Mouse (Mus musculus) macrophage (primary cell): ENCODE results near the gene Wdfy4. TPM values are rescaled to one million over a fixed set of nuclear protein-coding genes. Genes with fewer than 3 reads are reported as not detected.

Source experiments
- H3K27ac ChIP-seq: fragments of 350-480 bp; formaldehyde crosslinking; 2 replicates; pipeline ENCODE4 v1.9.0; 2021
- H3K36me3 ChIP-seq: fragments of 350-480 bp; formaldehyde crosslinking; 2 replicates; pipeline ENCODE4 v1.9.0; 2021; ENCODE audit errors: inconsistent target
- H3K4me3 ChIP-seq: fragments of 350-480 bp; formaldehyde crosslinking; 2 replicates; pipeline ENCODE4 v1.9.0; 2021; ENCODE audit errors: inconsistent target
- H3K79me2 ChIP-seq: fragments of 350-480 bp; formaldehyde crosslinking; 2 replicates; pipeline ENCODE4 v1.9.0; 2021; ENCODE audit errors: inconsistent target
- WGBS: methylation state at CpG from one replicate; pipeline ENCODE4 v1.1.7; 2026; ENCODE audit warnings: inconsistent platforms; ENCODE audit not compliant: missing documents; 5-methylcytosine and 5-hydroxymethylcytosine counted together
- polyA plus RNA-seq: library from polyadenylated mRNA; stranded (reverse); fragments of 250-400 nt; gene quantifications from 3 replicates; pipeline ENCODE4 v1.2.4, GENCODE M21; 2018; ENCODE audit warnings: inconsistent platforms

The Wdfy4 gene
- polyA plus RNA-seq, 1 experiment from 2014 or later: 58.1 TPM

DNA sequence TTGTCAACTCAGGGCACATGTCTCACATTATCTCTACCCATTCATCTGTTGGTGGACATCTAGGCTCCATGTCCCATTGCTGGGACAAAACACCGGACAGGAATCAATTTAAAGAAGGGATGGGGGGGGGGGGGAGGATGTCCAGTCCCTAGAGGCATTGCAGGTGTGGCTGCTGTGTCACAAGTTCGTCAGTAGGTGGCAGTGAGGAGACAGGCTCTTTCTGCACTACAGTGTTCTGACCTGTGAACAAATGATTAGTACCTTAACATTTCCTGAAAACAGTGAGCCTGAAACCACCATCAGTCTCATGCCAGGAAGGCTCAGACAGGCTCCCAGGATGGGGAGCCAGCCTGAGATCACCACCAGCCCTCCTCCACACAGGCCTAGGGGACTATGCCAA lies 21.7 kb upstream of the Wdfy4 start:
- Histone ChIP-seq H3K36me3 (no peaks in the 10 kb centered on the region), H3K27ac (no peak overlapping the region), H3K79me2 (no peaks in the 10 kb centered on the region), H3K4me3 (no peak overlapping the region)
- 8% methylated on average over 2 of the region's 2 CpGs for WGBS

DNA sequence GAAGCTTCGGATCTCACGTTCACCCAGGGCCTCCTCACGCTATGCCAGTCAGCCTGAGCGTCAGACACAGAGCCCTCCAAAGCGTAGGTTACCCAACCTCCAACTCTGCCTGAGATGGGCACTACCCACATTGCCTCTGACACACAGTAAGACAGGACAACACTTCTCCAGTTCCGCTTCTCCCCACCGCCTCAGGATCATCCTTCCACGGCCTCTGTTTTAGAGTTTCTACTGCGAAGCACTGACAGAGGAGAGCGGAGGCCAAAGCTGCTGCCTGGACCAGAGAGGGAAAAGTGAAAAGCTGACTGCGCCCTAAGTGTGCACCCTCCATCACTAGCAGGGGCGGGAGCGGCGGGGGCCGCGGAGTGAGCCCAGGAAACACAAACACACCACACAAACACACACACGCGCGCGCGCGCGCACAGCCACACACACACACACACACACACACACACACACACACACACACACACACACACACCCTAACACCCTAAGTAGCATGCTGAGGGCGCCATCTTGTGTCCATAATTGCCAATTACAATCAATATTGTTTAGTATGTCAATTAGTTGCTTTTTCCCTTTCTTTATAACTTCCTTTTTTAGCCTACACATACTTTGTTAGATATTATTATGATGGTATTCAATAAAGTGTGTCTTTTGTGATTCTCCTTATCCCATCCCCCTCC lies 20.1 kb upstream of the Wdfy4 start:
- H3K27ac ChIP-seq: no peak overlapping the region
- WGBS: 83% methylated on average over 9 of the region's 24 CpGs
- no peak overlapping the region for H3K4me3 ChIP-seq
- no peaks in the 10 kb centered on the region for H3K36me3 ChIP-seq
- H3K79me2 ChIP-seq: no peaks in the 10 kb centered on the region

DNA sequence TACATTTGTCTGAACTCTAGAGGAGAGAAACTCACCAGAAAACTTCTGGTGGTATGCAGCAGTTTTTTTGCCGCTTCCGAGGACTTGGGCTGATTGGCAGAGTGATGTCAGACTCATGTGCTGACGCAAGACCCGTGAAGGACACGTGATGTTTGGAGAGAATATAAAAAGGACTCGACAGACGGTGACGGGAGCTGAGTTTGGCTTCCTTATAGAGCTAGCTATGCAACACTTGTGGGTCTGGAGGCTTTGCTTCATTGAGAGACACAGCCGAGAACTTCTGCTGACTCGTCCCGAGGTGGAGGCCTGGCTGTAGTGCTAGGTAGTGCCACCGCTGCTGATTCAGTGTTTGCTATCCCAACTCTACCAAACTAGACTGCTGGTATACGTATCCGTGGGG lies 18.5 kb upstream of the Wdfy4 start:
- Histone ChIP-seq H3K36me3 (no peaks in the 10 kb centered on the region), H3K27ac (peak overlapping the region; percentile 69), H3K79me2 (no peaks in the 10 kb centered on the region), H3K4me3 (no peak overlapping the region)
- 51% methylated on average over 14 of the region's 14 CpGs for WGBS

DNA sequence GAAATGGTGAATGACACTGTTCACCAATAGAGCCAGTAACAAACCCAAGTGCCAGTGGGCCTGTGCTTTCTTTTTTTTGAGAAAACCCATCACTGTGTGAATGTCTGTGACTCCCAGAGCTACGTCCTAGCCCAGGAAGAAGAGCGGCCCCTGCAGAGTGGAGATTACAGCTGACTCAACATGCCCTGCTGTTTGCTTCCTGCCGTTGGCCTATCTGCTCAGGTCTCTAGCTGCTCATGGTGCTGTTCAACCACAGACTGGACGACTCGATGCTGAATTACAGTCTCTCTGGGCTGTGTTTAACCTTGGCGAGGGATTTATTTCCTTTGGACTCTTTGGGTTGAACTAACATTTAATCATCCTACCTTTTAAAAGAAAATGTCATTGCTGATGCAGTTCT lies 17.6 kb upstream of the Wdfy4 start:
- Histone ChIP-seq H3K27ac (peak overlapping the region; percentile 69), H3K79me2 (no peaks in the 10 kb centered on the region), H3K4me3 (no peak overlapping the region), H3K36me3 (no peaks in the 10 kb centered on the region)
- 34% methylated on average over 5 of the region's 6 CpGs for WGBS

DNA sequence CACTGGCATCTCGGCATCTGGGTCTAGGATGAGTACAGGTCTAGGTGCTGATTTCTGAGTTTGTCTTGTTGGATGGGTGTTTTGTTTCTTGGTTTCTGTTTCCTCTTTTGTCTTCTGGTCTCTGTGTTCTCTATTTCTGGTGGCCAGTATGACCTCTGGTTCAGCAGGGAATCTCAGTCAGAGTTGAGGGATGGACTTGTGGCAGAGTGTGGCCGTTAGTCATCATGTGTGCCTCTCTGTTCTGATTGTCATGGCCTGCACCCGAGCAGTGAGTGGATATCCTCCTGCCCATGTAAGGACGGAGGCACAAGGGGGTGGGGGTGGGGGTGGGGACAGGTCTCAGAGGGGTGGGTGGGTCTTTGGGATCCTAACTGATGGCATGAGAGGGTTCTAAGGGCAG lies 16.9 kb upstream of the Wdfy4 start:
- WGBS: 52% methylated on average over 4 of the region's 4 CpGs
- peak overlapping the region; percentile 69 for H3K27ac ChIP-seq
- no peak overlapping the region for H3K4me3 ChIP-seq
- no peaks in the 10 kb centered on the region for H3K36me3 ChIP-seq
- H3K79me2 ChIP-seq: no peaks in the 10 kb centered on the region

DNA sequence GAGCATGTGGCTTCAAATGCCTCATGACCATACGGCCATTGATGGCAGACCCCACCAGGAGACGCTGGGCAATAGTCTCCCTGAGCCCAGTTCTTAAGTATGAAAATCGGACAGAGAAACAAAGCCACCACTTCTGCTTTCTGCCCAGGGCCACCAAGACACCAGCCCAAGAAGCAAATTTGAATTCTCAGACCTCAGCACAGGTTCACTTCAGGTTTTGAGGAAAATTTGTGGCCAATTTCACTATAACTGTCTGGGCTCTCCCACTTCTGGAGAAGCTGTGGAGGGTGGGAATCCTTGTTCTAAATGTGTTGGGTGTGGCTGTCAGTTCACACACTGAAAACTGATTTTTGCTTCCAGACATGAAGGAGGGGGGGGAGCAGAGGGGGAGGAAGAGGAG lies 8.9 kb upstream of the Wdfy4 start:
- H3K4me3 ChIP-seq: no peak overlapping the region
- H3K36me3 ChIP-seq: no peaks in the 10 kb centered on the region
- 2% methylated on average over 3 of the region's 3 CpGs for WGBS
- peak overlapping the region; percentile 99 for H3K27ac ChIP-seq
- no peaks in the 10 kb centered on the region for H3K79me2 ChIP-seq

DNA sequence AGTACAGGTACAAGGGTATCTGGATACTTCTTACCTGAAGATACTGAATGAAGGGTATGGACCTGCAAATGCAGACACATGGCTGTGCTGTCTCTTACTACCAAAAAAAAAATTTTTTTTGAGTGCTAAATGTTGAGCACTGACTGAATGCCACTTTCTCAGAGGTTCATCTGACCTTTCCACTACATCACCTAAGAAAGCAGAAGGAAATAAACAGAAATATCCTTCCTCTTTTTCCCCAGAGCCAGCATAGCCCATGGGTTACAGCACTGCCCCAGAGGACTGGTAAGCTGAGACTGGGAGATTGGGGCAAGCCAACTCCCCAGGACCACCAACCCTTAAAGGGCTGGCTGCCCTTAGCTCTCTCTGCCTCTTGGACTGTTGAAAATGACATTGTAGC lies 8.5 kb upstream of the Wdfy4 start:
- no peaks in the 10 kb centered on the region for H3K79me2 ChIP-seq
- peak overlapping the region; percentile 99 for H3K27ac ChIP-seq
- H3K4me3 ChIP-seq: no peak overlapping the region
- no peaks in the 10 kb centered on the region for H3K36me3 ChIP-seq

DNA sequence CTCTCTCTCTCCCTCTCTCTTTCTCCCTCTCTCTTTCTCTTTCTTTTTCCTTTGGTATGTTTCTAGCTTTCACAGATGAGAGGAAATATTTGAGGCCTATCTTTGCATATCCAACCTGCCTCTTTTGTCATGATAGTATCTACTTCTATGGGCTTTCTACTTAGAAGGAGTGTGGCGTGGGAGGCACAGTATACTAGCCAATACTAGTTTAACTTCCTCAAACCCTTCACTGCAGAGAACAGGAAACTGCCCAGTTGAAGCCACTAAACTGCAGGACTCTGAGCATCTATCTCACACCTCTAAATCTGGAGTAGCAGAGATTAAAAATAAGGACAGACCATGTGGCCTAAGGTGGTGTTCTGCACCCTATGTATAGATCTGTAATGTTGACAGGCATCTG lies 5.3 kb upstream of the Wdfy4 start:
- H3K79me2 ChIP-seq: no peaks in the 10 kb centered on the region
- H3K4me3 ChIP-seq: no peak overlapping the region
- no peaks in the 10 kb centered on the region for H3K36me3 ChIP-seq
- WGBS: 13% methylated on average over 1 of the region's 1 CpGs
- H3K27ac ChIP-seq: peak overlapping the region; percentile 4

DNA sequence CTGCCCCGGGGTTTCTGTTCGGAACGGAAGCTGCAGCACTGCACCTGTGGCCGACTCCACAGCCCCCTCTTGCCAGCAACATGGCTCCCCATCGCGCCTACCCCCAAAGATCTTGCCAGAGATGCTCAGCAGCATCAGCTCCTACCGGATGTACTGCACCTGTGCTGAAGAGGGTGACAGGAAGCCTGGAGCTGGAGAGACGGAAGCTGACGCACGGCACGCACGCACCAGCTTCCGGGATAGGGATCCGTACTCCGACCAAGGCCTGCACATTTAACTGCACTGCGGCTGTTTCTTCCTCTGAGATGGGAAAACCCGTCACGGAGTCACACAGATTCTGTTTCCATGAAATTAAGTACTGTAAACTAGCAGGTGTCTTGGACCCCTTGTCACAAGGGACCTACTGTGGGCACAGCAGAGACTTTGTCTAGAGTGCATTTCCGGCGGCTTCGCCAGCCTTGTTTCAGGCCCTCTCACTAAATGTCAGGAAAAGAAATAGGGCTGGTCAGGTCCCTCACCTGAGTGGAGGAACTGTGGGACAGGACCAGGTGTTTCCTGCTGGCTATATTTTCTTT lies 4.6 kb upstream of the Wdfy4 start:
- H3K36me3 ChIP-seq: no peaks in the 10 kb centered on the region
- WGBS: 96% methylated on average over 20 of the region's 21 CpGs
- H3K27ac ChIP-seq: no peak overlapping the region; the same call in 1 of the 2 replicates
- H3K4me3 ChIP-seq: no peak overlapping the region
- H3K79me2 ChIP-seq: no peaks in the 10 kb centered on the region; the same call in 1 of the 2 replicates

DNA sequence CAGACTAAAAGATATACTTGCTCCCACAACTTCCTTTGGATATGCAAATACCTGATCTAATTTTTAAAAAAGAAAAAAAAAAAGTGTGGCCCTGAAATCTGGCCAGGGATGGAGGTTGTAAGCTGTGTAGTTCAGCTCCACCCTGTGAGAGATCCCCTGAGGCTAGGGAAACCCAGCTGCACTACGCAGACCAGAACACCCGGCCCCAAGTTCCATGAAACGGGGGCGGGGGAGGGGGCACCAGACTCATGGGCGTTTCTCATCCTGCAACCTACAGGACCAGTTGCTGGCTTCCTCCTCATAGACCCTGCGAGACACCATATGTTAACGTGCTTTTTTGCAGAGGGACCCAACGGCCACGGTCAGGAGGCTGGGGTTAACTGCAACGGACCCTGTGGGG lies 3.9 kb upstream of the Wdfy4 start:
- Histone ChIP-seq H3K79me2 (peaks cover 7% of the 10 kb centered on the region), H3K27ac (no peak overlapping the region), H3K4me3 (no peak overlapping the region), H3K36me3 (no peaks in the 10 kb centered on the region)
- WGBS: 96% methylated on average over 10 of the region's 10 CpGs

DNA sequence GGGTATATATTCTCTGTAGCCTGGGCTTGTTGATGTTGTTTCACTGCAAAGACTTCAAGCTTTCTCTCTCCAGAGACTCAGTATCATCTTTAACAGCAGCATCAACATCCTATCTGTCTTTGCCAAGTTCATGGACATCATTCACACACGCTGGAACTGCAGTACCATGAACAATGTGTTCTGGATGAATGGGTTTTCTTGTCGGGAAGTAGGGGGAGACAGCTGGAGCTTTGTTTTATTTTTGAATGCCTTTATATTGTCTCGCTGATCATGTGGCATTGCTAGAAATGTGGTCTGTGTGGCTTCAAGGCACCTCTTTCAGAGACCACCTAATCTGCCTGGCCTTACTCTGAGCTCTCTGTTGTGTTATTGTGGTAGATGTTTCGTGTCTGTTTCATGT lies 1.9 kb upstream of the Wdfy4 start:
- peaks cover 1% of the 10 kb centered on the region; the same call in 1 of the 2 replicates for H3K36me3 ChIP-seq
- no peak overlapping the region for H3K27ac ChIP-seq
- 100% methylated on average over 4 of the region's 4 CpGs for WGBS
- H3K4me3 ChIP-seq: no peak overlapping the region
- H3K79me2 ChIP-seq: peaks cover 27% of the 10 kb centered on the region

DNA sequence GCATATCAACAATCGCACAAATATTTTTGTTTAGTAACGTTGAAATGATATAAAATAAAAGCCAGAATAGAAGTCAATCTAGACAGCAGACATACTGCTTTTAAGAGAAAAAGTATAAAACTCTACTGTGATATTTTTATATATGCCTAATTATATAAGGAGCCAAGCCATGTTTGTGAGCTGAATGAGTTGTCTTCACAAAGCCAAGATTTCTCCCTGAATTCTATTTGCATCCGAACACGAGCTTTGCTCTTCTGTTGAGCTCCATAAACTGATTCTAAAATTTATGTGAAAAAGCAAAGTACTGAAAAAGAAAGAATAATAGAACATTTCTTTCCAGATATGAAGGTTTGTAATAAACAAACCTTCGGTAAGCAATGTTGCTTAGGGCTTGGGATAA lies 5.2 kb downstream of the Wdfy4 start:
- Histone ChIP-seq H3K79me2 (peaks cover 97% of the 10 kb centered on the region), H3K4me3 (no peak overlapping the region), H3K36me3 (peaks cover 20% of the 10 kb centered on the region; the same call in 1 of the 2 replicates), H3K27ac (no peak overlapping the region)
- WGBS: 93% methylated on average over 5 of the region's 5 CpGs

DNA sequence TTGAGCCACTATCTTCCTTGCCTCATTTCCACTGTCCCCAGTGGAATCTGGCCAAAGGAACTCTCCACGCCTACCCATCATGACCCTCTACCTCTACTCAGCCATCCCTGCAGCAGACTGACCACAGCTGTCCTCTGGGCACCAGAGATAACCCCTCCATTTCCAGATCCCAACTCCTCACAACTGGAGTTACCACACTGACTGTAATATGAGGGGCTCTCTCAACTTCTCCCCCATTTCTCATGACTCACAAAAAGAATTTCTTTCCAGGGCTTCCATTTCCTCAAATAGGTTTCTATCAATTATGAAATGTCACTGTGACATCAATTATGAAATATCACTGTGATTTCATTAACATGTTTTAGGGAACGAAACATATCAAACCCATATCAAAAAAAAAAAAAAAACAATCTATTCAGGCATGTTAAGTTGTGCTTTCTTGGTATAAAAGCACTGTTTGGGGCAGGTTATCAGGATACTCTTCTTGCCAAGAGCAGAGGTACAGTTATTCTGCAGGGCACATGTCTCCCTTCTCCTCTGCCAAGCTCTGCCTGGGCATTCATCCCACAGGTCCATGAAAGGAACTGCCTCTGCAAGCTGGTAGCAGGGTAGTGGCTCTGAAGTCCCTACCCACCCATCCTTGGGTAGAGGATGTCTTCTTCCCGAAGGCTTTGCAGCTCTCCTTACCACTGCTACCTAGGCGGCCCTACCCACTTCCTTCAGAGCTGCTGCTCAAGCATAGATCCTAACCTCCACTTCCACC lies 10.1 kb downstream of the Wdfy4 start:
- peaks cover 98% of the 10 kb centered on the region for H3K79me2 ChIP-seq
- no peak overlapping the region for H3K27ac ChIP-seq
- WGBS: 72% methylated on average over 4 of the region's 4 CpGs
- H3K36me3 ChIP-seq: peaks cover 18% of the 10 kb centered on the region; the same call in 1 of the 2 replicates
- H3K4me3 ChIP-seq: no peak overlapping the region

DNA sequence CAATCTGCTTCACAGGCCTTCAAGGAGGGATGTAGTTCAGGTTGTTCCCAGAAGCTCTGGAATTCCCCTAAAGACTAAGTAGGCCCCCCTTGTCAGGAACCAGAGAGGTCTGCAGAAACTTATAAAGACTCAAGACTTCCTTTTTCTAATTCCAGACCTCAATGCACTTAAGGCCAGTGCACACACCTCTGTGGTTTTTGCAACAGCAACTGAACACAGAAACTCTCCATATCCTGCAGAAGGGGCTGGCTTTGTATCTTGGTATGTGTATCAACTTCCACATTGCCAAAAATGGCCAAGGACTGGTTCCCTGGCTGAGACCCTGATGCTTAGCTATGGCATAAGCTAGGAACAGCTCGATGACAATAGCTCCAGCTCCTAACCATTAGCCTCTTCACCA lies 13.4 kb downstream of the Wdfy4 start:
- no peak overlapping the region for H3K4me3 ChIP-seq
- H3K36me3 ChIP-seq: peaks cover 29% of the 10 kb centered on the region; the same call in 1 of the 2 replicates
- 7% methylated on average over 1 of the region's 1 CpGs for WGBS
- H3K79me2 ChIP-seq: peaks cover 99% of the 10 kb centered on the region
- no peak overlapping the region for H3K27ac ChIP-seq

DNA sequence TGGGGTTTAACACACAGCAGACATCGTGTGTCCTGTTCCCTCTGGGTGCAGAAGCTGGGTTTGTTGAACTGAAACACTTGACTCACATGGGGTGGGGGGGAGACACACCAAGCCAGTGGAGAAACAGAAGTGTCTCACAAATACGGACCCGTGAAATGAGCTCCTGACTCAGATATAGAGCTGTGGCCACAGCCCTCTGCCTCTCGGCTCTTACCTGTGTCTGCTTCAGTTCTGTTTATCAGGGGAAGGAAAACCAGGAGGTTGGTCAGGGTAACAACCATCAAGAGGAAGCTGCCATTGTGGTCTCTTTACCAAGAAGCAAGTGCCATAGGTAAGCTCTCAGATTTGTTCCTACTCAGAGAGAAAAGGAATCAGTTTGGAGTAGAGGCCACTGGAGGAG lies 16.6 kb downstream of the Wdfy4 start:
- no peak overlapping the region for H3K4me3 ChIP-seq
- 17% methylated on average over 4 of the region's 4 CpGs for WGBS
- H3K36me3 ChIP-seq: peaks cover 40% of the 10 kb centered on the region; the same call in 1 of the 2 replicates
- H3K79me2 ChIP-seq: peaks cover 96% of the 10 kb centered on the region
- H3K27ac ChIP-seq: no peak overlapping the region
